Mouse (Mus musculus) bone marrow macrophage, adult 2 months (primary cell): ENCODE results near the gene Acvr1b.

Source experiments
- CTCF ChIP-seq: IDR thresholded peaks from 2 replicates; pipeline ENCODE4 v1.5.1; 2012; ENCODE audit warnings: low read depth, mild to moderate bottlenecking, low read length, moderate library complexity
- POLR2A ChIP-seq: IDR thresholded peaks from 2 replicates; pipeline ENCODE4 v1.6.1; 2012; ENCODE audit warnings: mild to moderate bottlenecking, low read depth, low read length, borderline replicate concordance

- no peak for TF ChIP-seq CTCF
- no peak for TF ChIP-seq POLR2A
These were observed 36.4 kb upstream of the Acvr1b start for GRCm38 (mm10) chr15:101137455-101137854.
